Mouse (Mus musculus) spleen, adult 12 weeks (tissue): Measurements from ENCODE around the gene Prr11.

ENCODE experiments used
- DNase-seq: peaks from one replicate; pipeline ENCODE4 v3.0.0; 2022; ENCODE audit warnings: low spot score

Prr11 gene

GRCm38 (mm10) chr11:87046968-87047367 lies 61.5 kb downstream of the Prr11 start:
- no peak for DNase-seq

DNA sequence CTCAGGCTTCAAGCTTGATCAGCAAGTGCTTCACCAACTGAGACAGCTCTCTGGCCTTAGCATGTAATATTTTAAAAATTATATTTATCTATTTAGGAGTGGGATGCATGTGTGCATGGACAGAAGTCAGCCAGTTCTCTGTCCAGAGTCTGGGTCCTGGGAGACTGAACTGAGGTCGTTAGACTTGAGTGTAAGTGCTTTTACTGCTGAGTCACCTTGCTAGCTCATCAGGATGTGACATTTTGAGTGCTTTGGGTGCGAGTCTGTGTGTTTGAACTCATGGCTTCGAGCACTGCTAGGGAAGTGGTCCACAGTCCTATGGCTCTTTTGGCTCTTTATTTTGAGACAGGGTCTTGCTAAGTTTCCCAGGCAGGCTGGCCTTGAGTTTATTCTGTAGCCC lies 65.5 kb downstream of the Prr11 start:
- no peak for DNase-seq

- DNase-seq = no peak
Observed at GRCm38 (mm10) chr11:87039307-87039963, 69.1 kb downstream of the Prr11 start.
